Mouse (Mus musculus) left cerebral cortex, adult 9 months (tissue): ENCODE data around the gene Smyd5.

ENCODE experiments used
- DNase-seq, 2 experiments: peaks; one replicate each; pipeline ENCODE4 v3.0.0; 2022; ENCODE audit warnings: low spot score in 2 of 2

Gene Smyd5

GRCm38 (mm10) chr6:85431842-85432431 is at the start of gene Smyd5:
Gene Smyd5 (plus strand): TSS chr6:85431989.
- DNase-seq = peak; percentile 44 to 82

- DNase-seq = no peak
Measured at GRCm38 (mm10) chr6:85382791-85383190, 49.0 kb upstream of the Smyd5 start.

- no peak for DNase-seq
Measured at GRCm38 (mm10) chr6:85388608-85389007, 43.2 kb upstream of the Smyd5 start.

GRCm38 (mm10) chr6:85391803-85392202 is 40.0 kb upstream of the Smyd5 start:
- peak in 1 of 2 experiments; percentile 73 for DNase-seq

- no peak for DNase-seq
Measured at GRCm38 (mm10) chr6:85395360-85395759, 36.4 kb upstream of the Smyd5 start.

- peak in 1 of 2 experiments; percentile 56 for DNase-seq
Measured at GRCm38 (mm10) chr6:85397165-85397564, 34.6 kb upstream of the Smyd5 start.

GRCm38 (mm10) chr6:85399715-85400114 is 32.1 kb upstream of the Smyd5 start:
- no peak for DNase-seq

GRCm38 (mm10) chr6:85402613-85403012 is 29.2 kb upstream of the Smyd5 start:
- no peak for DNase-seq

GRCm38 (mm10) chr6:85403039-85403438 is 28.8 kb upstream of the Smyd5 start:
- DNase-seq = no peak

- no peak for DNase-seq
Measured at GRCm38 (mm10) chr6:85409003-85409402, 22.8 kb upstream of the Smyd5 start.

GRCm38 (mm10) chr6:85410771-85411273 is 21.0 kb upstream of the Smyd5 start:
- DNase-seq = peak in 1 of 2 experiments; percentile 42

- DNase-seq = no peak
Measured at GRCm38 (mm10) chr6:85415829-85416228, 16.0 kb upstream of the Smyd5 start.

- no peak for DNase-seq
Measured at GRCm38 (mm10) chr6:85419150-85419549, 12.6 kb upstream of the Smyd5 start.

- no peak for DNase-seq
Measured at GRCm38 (mm10) chr6:85423836-85424379, 7.9 kb upstream of the Smyd5 start, which contains the start of gene Noto. Gene Noto (plus strand): TSS chr6:85423886.

- DNase-seq = no peak
Measured at GRCm38 (mm10) chr6:85431274-85431841, 431 bp upstream of the Smyd5 start.

- no peak for DNase-seq
Measured at GRCm38 (mm10) chr6:85433865-85434264, 2.1 kb downstream of the Smyd5 start.

- no peak for DNase-seq
Measured at GRCm38 (mm10) chr6:85436204-85436603, 4.4 kb downstream of the Smyd5 start.

GRCm38 (mm10) chr6:85436631-85437030 is 4.8 kb downstream of the Smyd5 start:
- no peak for DNase-seq

- no peak for DNase-seq
Measured at GRCm38 (mm10) chr6:85441142-85441541, 9.4 kb downstream of the Smyd5 start.

GRCm38 (mm10) chr6:85443488-85444233 is 11.9 kb downstream of the Smyd5 start:
- DNase-seq = no peak

- no peak for DNase-seq
Measured at GRCm38 (mm10) chr6:85444266-85444965, 12.6 kb downstream of the Smyd5 start.

- DNase-seq = no peak
Measured at GRCm38 (mm10) chr6:85445286-85445685, 13.5 kb downstream of the Smyd5 start.
